Mouse (Mus musculus): ENCODE results near the gene Mertk.

DNA sequence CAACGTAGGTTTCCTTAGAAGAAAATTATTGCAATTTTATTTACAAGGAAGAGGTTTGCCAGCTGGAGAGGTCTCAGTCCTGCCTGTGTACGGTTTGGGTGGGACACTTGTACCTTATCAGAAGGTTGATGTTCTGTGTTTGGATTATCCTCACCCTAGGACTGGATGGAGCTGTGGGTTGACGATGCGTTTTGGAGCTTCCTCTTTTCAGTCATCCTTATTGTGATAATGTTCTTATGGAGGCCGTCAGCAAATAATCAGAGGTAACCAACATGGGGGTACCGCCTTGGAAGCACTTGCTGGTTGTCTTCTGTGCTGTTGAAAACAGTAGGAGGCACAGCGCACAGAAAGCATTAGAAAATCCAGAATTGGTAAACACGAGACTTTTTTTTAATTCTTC is 143.7 kb downstream of the Mertk start:
- TF ChIP-seq CTCF (IDR thresholded peaks at IDR 0.05; ENCODE audit: control insufficient read depth, insufficient read depth, insufficient replicate concordance, low read depth, low read length) (no peak), POLR2A (IDR thresholded peaks at IDR 0.05; ENCODE audit: control insufficient read depth, low read depth, low read length) (no peak)
